Mouse (Mus musculus) bone marrow macrophage, adult 2 months (primary cell): ENCODE results near the gene Slc30a1.

Experiments used
- CTCF ChIP-seq: IDR thresholded peaks from 2 replicates; pipeline ENCODE4 v1.5.1; 2012; ENCODE audit warnings: low read depth, mild to moderate bottlenecking, low read length, moderate library complexity
- POLR2A ChIP-seq: IDR thresholded peaks from 2 replicates; pipeline ENCODE4 v1.6.1; 2012; ENCODE audit warnings: mild to moderate bottlenecking, low read depth, low read length, borderline replicate concordance

- TF ChIP-seq CTCF (no peak), POLR2A (no peak)
Observed at GRCm38 (mm10) chr1:191960946-191961345, 54.4 kb downstream of the Slc30a1 start.
